Mouse (Mus musculus): ENCODE results near the gene Gm11492. TPM values are rescaled to one million over a fixed set of nuclear protein-coding genes. Genes with fewer than 3 reads are reported as not detected.

Gene Gm11492
- polyA plus RNA-seq, 1 experiment from 2014 or later, result not detected

GRCm38 (mm10) chr11:87591526-87592353 lies 25.3 kb downstream of the Gm11492 start, which contains the start of gene Mtmr4:
Gene Mtmr4, plus strand, starts transcription at chr11:87592162.
- under 1% methylated on average over 59 of the region's 61 CpGs for WGBS
- Histone ChIP-seq H3K4me1 (peaks cover 52% of the 10 kb centered on the region), H3K27ac (replicated peaks) (peak within 1 kb of the TSS; percentile 97)

GRCm38 (mm10) chr11:87592354-87592695 lies 25.9 kb downstream of the Gm11492 start:
- WGBS, result under 1% methylated on average over 15 of the region's 15 CpGs
- H3K9me3 ChIP-seq, result no peaks in the 10 kb centered on the region
- peak overlapping the region; percentile 91 for H3K4me2 ChIP-seq
- ATAC-seq (ENCODE audit: extremely low read depth, insufficient number of reproducible peaks, low FRiP score, low TSS enrichment), result no peak
- H3K27me3 ChIP-seq (replicated peaks), result no peaks in the 10 kb centered on the region
- H3K27ac ChIP-seq (replicated peaks), result peak overlapping the region; percentile 88
- H3K36me3 ChIP-seq, result peaks cover 19% of the 10 kb centered on the region
- peak overlapping the region; percentile 90 for H3K9ac ChIP-seq
- peaks cover 56% of the 10 kb centered on the region for H3K4me1 ChIP-seq
- H3K4me3 ChIP-seq, result peak overlapping the region; percentile 88

More at GRCm38 (mm10) chr11:87591526-87592353, 25.3 kb downstream of the Gm11492 start, which contains the start of gene Mtmr4:
- Histone ChIP-seq H3K36me3 (peaks cover 13% of the 10 kb centered on the region), H3K27me3 (replicated peaks) (no peaks in the 10 kb centered on the region), H3K9ac (peak within 1 kb of the TSS; percentile 97), H3K4me3 (peak within 1 kb of the TSS; percentile 88), H3K4me2 (peak within 1 kb of the TSS; percentile 91), H3K9me3 (no peaks in the 10 kb centered on the region)
- peak; percentile 97 for ATAC-seq (ENCODE audit: extremely low read depth, insufficient number of reproducible peaks, low FRiP score, low TSS enrichment)

- peaks cover 56% of the 10 kb centered on the region for H3K4me1 ChIP-seq
- no peak for ATAC-seq (ENCODE audit: extremely low read depth, insufficient number of reproducible peaks, low FRiP score, low TSS enrichment)
- H3K9me3 ChIP-seq, result no peaks in the 10 kb centered on the region
- H3K9ac ChIP-seq, result peak overlapping the region; percentile 90
- H3K27ac ChIP-seq (replicated peaks), result peak overlapping the region; percentile 88
- peaks cover 25% of the 10 kb centered on the region for H3K36me3 ChIP-seq
- peak overlapping the region; percentile 91 for H3K4me2 ChIP-seq
- WGBS, result 38% methylated on average over 13 of the region's 13 CpGs
- peak overlapping the region; percentile 88 for H3K4me3 ChIP-seq
- H3K27me3 ChIP-seq (replicated peaks), result no peaks in the 10 kb centered on the region
Measured at GRCm38 (mm10) chr11:87592713-87593598, 26.5 kb downstream of the Gm11492 start.

- peak overlapping the region; percentile 91 for H3K9ac ChIP-seq
- ATAC-seq (ENCODE audit: extremely low read depth, insufficient number of reproducible peaks, low FRiP score, low TSS enrichment), result peak; percentile 58
- peak overlapping the region; percentile 78 for H3K4me3 ChIP-seq
- H3K36me3 ChIP-seq, result peaks cover 49% of the 10 kb centered on the region
- peak overlapping the region; percentile 98 for H3K4me2 ChIP-seq
- peaks cover 44% of the 10 kb centered on the region for H3K4me1 ChIP-seq
- peak overlapping the region; percentile 66 for H3K27ac ChIP-seq (replicated peaks)
- H3K27me3 ChIP-seq (replicated peaks), result no peaks in the 10 kb centered on the region
- H3K9me3 ChIP-seq, result no peaks in the 10 kb centered on the region
- 1% methylated on average over 34 of the region's 37 CpGs for WGBS
Measured at GRCm38 (mm10) chr11:87595327-87595841, 28.9 kb downstream of the Gm11492 start.

GRCm38 (mm10) chr11:87595976-87596375 lies 29.5 kb downstream of the Gm11492 start:
- Histone ChIP-seq H3K4me2 (peak overlapping the region; percentile 98), H3K27ac (replicated peaks) (peak overlapping the region; percentile 66), H3K4me1 (peaks cover 39% of the 10 kb centered on the region), H3K9me3 (no peaks in the 10 kb centered on the region), H3K4me3 (peak overlapping the region; percentile 78), H3K9ac (peak overlapping the region; percentile 91), H3K36me3 (peaks cover 55% of the 10 kb centered on the region), H3K27me3 (replicated peaks) (no peaks in the 10 kb centered on the region)
- ATAC-seq (ENCODE audit: extremely low read depth, insufficient number of reproducible peaks, low FRiP score, low TSS enrichment), result no peak
- WGBS, result 15% methylated on average over 7 of the region's 7 CpGs

- H3K27ac ChIP-seq (replicated peaks), result no peak overlapping the region
- peaks cover 60% of the 10 kb centered on the region for H3K36me3 ChIP-seq
- H3K4me3 ChIP-seq, result peak overlapping the region; percentile 78
- WGBS, result 60% methylated on average over 2 of the region's 2 CpGs
- H3K4me2 ChIP-seq, result peak overlapping the region; percentile 98
- H3K4me1 ChIP-seq, result peaks cover 39% of the 10 kb centered on the region
- H3K9me3 ChIP-seq, result no peaks in the 10 kb centered on the region
- ATAC-seq (ENCODE audit: extremely low read depth, insufficient number of reproducible peaks, low FRiP score, low TSS enrichment), result no peak
- H3K27me3 ChIP-seq (replicated peaks), result no peaks in the 10 kb centered on the region
- peak overlapping the region; percentile 91 for H3K9ac ChIP-seq
Measured at GRCm38 (mm10) chr11:87596492-87596891, 30.0 kb downstream of the Gm11492 start.

- H3K36me3 ChIP-seq, result peaks cover 66% of the 10 kb centered on the region
- no peak overlapping the region for H3K4me3 ChIP-seq
- H3K4me2 ChIP-seq, result no peak overlapping the region
- H3K27me3 ChIP-seq (replicated peaks), result no peaks in the 10 kb centered on the region
- no peak overlapping the region for H3K27ac ChIP-seq (replicated peaks)
- no peak overlapping the region for H3K9ac ChIP-seq
- no peaks in the 10 kb centered on the region for H3K9me3 ChIP-seq
- ATAC-seq (ENCODE audit: extremely low read depth, insufficient number of reproducible peaks, low FRiP score, low TSS enrichment), result no peak
- H3K4me1 ChIP-seq, result peaks cover 39% of the 10 kb centered on the region
Measured at GRCm38 (mm10) chr11:87597061-87597460, 30.6 kb downstream of the Gm11492 start.

- Histone ChIP-seq H3K4me1 (peaks cover 22% of the 10 kb centered on the region), H3K36me3 (peaks cover 81% of the 10 kb centered on the region), H3K9ac (no peak overlapping the region), H3K4me2 (no peak overlapping the region), H3K4me3 (no peak overlapping the region), H3K9me3 (no peaks in the 10 kb centered on the region), H3K27me3 (replicated peaks) (no peaks in the 10 kb centered on the region), H3K27ac (replicated peaks) (no peak overlapping the region)
- ATAC-seq (ENCODE audit: extremely low read depth, insufficient number of reproducible peaks, low FRiP score, low TSS enrichment), result no peak
- 88% methylated on average over 13 of the region's 13 CpGs for whole genome bisulfite sequencing
Measured at GRCm38 (mm10) chr11:87599395-87600089, 33.1 kb downstream of the Gm11492 start.

GRCm38 (mm10) chr11:87600322-87600853 lies 33.9 kb downstream of the Gm11492 start:
- no peak overlapping the region for H3K4me2 ChIP-seq
- H3K27me3 ChIP-seq (replicated peaks), result no peaks in the 10 kb centered on the region
- H3K9me3 ChIP-seq, result no peaks in the 10 kb centered on the region
- peaks cover 88% of the 10 kb centered on the region for H3K36me3 ChIP-seq
- H3K27ac ChIP-seq (replicated peaks), result no peak overlapping the region
- no peak overlapping the region for H3K4me3 ChIP-seq
- no peak overlapping the region for H3K9ac ChIP-seq
- peaks cover 15% of the 10 kb centered on the region for H3K4me1 ChIP-seq
- no peak for ATAC-seq (ENCODE audit: extremely low read depth, insufficient number of reproducible peaks, low FRiP score, low TSS enrichment)
- WGBS, result 89% methylated on average over 10 of the region's 10 CpGs

- no peak overlapping the region for H3K9ac ChIP-seq
- H3K27me3 ChIP-seq (replicated peaks), result no peaks in the 10 kb centered on the region
- H3K9me3 ChIP-seq, result no peaks in the 10 kb centered on the region
- no peak overlapping the region for H3K27ac ChIP-seq (replicated peaks)
- H3K4me3 ChIP-seq, result no peak overlapping the region
- H3K4me1 ChIP-seq, result no peaks in the 10 kb centered on the region
- H3K4me2 ChIP-seq, result no peak overlapping the region
- no peak for ATAC-seq (ENCODE audit: extremely low read depth, insufficient number of reproducible peaks, low FRiP score, low TSS enrichment)
- peaks cover 100% of the 10 kb centered on the region for H3K36me3 ChIP-seq
- WGBS, result 94% methylated on average over 9 of the region's 9 CpGs
Measured at GRCm38 (mm10) chr11:87602234-87602633, 35.8 kb downstream of the Gm11492 start.

All from heart, embryonic 13.5 days (tissue).